In the genomic region with DNA sequence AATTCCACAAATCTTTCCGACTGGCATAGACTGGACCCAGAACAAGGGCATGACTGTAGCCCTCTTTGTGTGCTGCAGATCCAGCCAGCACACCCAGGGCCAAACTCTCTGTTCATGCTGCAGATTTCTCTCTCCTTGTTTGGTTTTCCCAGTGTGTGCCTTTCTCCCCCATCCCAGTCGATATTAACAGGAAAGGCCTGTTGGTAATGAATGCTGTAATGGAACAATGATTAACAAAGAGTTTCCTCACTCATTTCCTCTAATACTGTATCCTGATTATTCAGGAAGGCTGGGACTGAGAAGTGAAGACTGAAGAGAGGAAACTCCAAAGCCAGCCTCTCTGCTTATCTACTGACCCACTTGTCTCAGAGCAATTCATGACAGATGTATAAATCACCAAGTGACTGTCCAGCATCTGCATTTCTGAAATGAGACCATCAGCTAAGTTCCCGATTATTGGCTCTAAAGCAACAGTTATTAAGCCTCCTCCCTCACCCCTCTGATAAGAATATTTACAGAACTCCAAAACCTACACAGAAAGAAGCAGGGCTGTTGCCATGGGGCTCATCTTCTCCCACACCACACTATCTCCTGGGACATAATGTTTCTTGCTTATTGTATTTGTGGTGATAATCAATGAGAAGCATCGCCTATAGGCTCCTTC, we compare ENCODE assay signal across 11 mouse cellular contexts. TPM values are rescaled to one million over a fixed set of nuclear protein-coding genes. Genes with fewer than 3 reads are reported as not detected.
DNase-seq lines count a peak whose midpoint lies in the region; ATAC-seq and TF ChIP-seq lines count a peak whose summit lies in the region.
"Had no signal": no experiment of that assay in that cellular context is flagged by ENCODE, and none has a peak within 500 bp of the region (broad histone marks: within the 10 kb centered on the region; RNA-seq: fewer than 3 reads in every experiment).

No protein-coding gene starts in this region.

- H3K4me3 ChIP-seq in heart, embryonic 11.5 days (ENCODE audit: low read depth, low read length): no peak overlapping the region
- no peak overlapping the region for H3K4me3 ChIP-seq in spleen, adult 2 months (ENCODE audit: extremely low read depth, insufficient read depth, insufficient read length)
- H3K4me3 ChIP-seq in liver, postnatal 0 days (ENCODE audit: low read depth, low read length): no peak overlapping the region
- H3K4me3 ChIP-seq: hindbrain, embryonic 15.5 days had no signal

- no peaks in the 10 kb centered on the region for H3K27me3 ChIP-seq in heart, embryonic 11.5 days (ENCODE audit: control insufficient read depth, insufficient read depth, low read length)
- no peaks in the 10 kb centered on the region for H3K27me3 ChIP-seq in spleen, adult 2 months (ENCODE audit: control insufficient read depth, insufficient read depth, low read length)
- no peaks in the 10 kb centered on the region for H3K27me3 ChIP-seq in liver, postnatal 0 days (ENCODE audit: insufficient read depth, low read length)
- H3K27me3 ChIP-seq: CH12.LX; hindbrain, embryonic 15.5 days had no signal

- TF ChIP-seq CTCF in spleen, adult 2 months (IDR thresholded peaks at IDR 0.05; ENCODE audit: extremely low read depth, insufficient read depth, insufficient read length, insufficient replicate concordance): no peak
- no peak for TF ChIP-seq CTCF in liver, postnatal 0 days (IDR thresholded peaks at IDR 0.05; ENCODE audit: low read depth)

- H3K36me3 ChIP-seq in heart, embryonic 11.5 days (ENCODE audit: control insufficient read depth, insufficient read depth, low read length): peaks cover 25% of the 10 kb centered on the region
- peaks cover 32% of the 10 kb centered on the region for H3K36me3 ChIP-seq in spleen, adult 2 months (ENCODE audit: control insufficient read depth, insufficient read depth, low read length)
- peaks cover 28% of the 10 kb centered on the region for H3K36me3 ChIP-seq in liver, postnatal 0 days (replicated peaks; ENCODE audit: insufficient read depth, low read length)

- no peak for TF ChIP-seq POLR2A in spleen, adult 2 months (IDR thresholded peaks at IDR 0.05; ENCODE audit: low read depth, low read length)

- no peak overlapping the region; the same call in 1 of the 2 replicates for H3K4me2 ChIP-seq in heart, embryonic 11.5 days
- H3K4me2 ChIP-seq in liver, postnatal 0 days (ENCODE audit: low read depth, low read length): peak overlapping the region; percentile 44
- H3K4me2 ChIP-seq: hindbrain, embryonic 15.5 days had no signal

- H3K4me1 ChIP-seq in heart, embryonic 11.5 days (ENCODE audit: control insufficient read depth, insufficient read depth, low read length): peaks cover 33% of the 10 kb centered on the region
- H3K4me1 ChIP-seq in spleen, adult 2 months (ENCODE audit: control insufficient read depth, insufficient read depth, insufficient read length): peaks cover 2% of the 10 kb centered on the region; the same call in 1 of the 2 replicates
- peaks cover 18% of the 10 kb centered on the region for H3K4me1 ChIP-seq in liver, postnatal 0 days (ENCODE audit: insufficient read depth)
- H3K4me1 ChIP-seq: hindbrain, embryonic 15.5 days had no signal

- intact Hi-C loops in heart, postnatal 10 days (cut with DNase I): no loop called here

- 47% methylated on average over 4 of the region's 4 CpGs for WGBS in heart, embryonic 11.5 days (ENCODE audit: insufficient replicate concordance)
- 68% methylated on average over 4 of the region's 4 CpGs for WGBS in spleen, adult 2 months
- 29% methylated on average over 4 of the region's 4 CpGs for WGBS in liver, postnatal 0 days (ENCODE audit: insufficient replicate concordance)

- peak; percentile 59; the same call in 1 of the 2 replicates for TF ChIP-seq EP300 in liver, postnatal 0 days (IDR thresholded peaks at IDR 0.05; ENCODE audit: low read depth)

- H3K9me3 ChIP-seq in heart, embryonic 11.5 days (replicated peaks; ENCODE audit: control insufficient read depth, low read length): no peaks in the 10 kb centered on the region
- H3K9me3 ChIP-seq in liver, postnatal 0 days (ENCODE audit: low read length): no peaks in the 10 kb centered on the region
- H3K9me3 ChIP-seq: hindbrain, embryonic 15.5 days had no signal

- H3K9ac ChIP-seq in heart, embryonic 11.5 days (ENCODE audit: low read depth, low read length): peak overlapping the region; percentile 56; the same call in 1 of the 2 replicates
- no peak overlapping the region for H3K9ac ChIP-seq in liver, postnatal 0 days (replicated peaks)
- H3K9ac ChIP-seq: hindbrain, embryonic 15.5 days had no signal

- DNase-seq in heart, postnatal 10 days: no peak
- DNase-seq in spleen, adult 2 months (ENCODE audit: low read depth in 1 of 2, low spot score in 2 of 2): no peak
- DNase-seq in spleen, postnatal 14 days (ENCODE audit: low spot score in 2 of 2): no peak
- no peak for DNase-seq in liver, postnatal 0 days
- no peak for DNase-seq in retina, postnatal 1 day
- DNase-seq in layer of hippocampus, postnatal 36 days: no peak
- DNase-seq: cerebellum, postnatal 25 days had no signal

- peak; percentile 66 for ATAC-seq in heart, embryonic 11.5 days (replicated peaks; ENCODE audit: insufficient number of reproducible peaks, low FRiP score, low TSS enrichment)
- peak; percentile 87 for ATAC-seq in liver, postnatal 0 days
- ATAC-seq in erythroblast, adult 5-6 weeks (replicated peaks; ENCODE audit: low FRiP score, poor library complexity, severe bottlenecking): no peak

- peak overlapping the region; percentile 84 for H3K27ac ChIP-seq in heart, embryonic 11.5 days (ENCODE audit: low read depth, low read length)
- peak overlapping the region; percentile 18 for H3K27ac ChIP-seq in spleen, adult 2 months (ENCODE audit: insufficient read depth, low read length)
- H3K27ac ChIP-seq in liver, postnatal 0 days (ENCODE audit: low read depth): peak overlapping the region; percentile 75
- H3K27ac ChIP-seq: hindbrain, embryonic 15.5 days had no signal

RNA-seq across cellular contexts. Expression of a gene that starts 41.3 kb away (rescaled TPM):
- polyA plus RNA-seq in heart, embryonic 11.5 days (2014; fragmentation: Nextera tagmentation; extraction: Ambion mirVana): 21.9 and 35.5 TPM in 2 replicates
- total RNA-seq in heart, postnatal 10 days (2021): 10 to 100 TPM; 56.6 to 59.4 TPM
- 2.5 and 2.6 TPM in 2 replicates for polyA plus RNA-seq in spleen, adult 2 months (2012; rRNA removed)
- 8.7 and 9.6 TPM in 2 replicates for polyA plus RNA-seq in liver, postnatal 0 days (2015; fragmentation: Nextera tagmentation; extraction: Ambion mirVana)
- total RNA-seq in layer of hippocampus, postnatal 36 days (2021): 10 to 100 TPM; 79.7 to 81.9 TPM
- 108 and 114 TPM in 2 replicates for total RNA-seq in erythroblast, adult 5-6 weeks (2015; ENCODE audit: low replicate concordance)
- total RNA-seq in erythroblast, adult 5-6 weeks (2017; ENCODE audit: low replicate concordance): 164 and 178 TPM in 2 replicates

Comparison
In these comparisons a context has a peak if more than half of its experiments do, and no peak if none do; other contexts are left out.
1. H3K27ac ChIP-seq: peak in every context shown above with its lines; median percentile 84 in heart, embryonic 11.5 days; 75 in liver, postnatal 0 days; 18 in spleen, adult 2 months.